Mouse (Mus musculus) c-Kit-positive CD71-positive TER-119-negative erythroid progenitor cells, embryonic 14.5 days (primary cell): Measurements from ENCODE around the gene Krt4.

Experiments used
- DNase-seq: peaks from one replicate; pipeline ENCODE4 v3.0.0-alpha.2; 2013; ENCODE audit warnings: low read depth

Gene Krt4

DNA sequence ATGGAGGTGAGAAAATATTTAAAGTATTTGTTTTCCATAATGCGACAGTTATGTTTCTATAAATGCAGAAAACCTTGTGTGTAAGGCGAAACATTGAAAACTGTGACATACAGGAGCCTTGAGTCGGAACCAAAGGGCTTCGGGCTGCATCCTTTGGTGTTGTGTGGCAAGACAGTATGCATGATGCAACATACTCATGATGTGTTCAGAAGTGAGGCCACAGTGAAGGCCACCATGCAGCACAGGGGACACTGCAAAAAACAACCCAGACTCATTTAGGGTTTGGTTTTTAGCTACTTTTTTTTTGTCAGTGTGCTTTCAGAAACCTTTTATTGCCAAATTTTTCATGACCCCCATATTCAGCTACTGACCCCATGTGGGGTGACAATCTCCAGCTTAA lies 29.3 kb downstream of the Krt4 start:
- DNase-seq: no peak

DNA sequence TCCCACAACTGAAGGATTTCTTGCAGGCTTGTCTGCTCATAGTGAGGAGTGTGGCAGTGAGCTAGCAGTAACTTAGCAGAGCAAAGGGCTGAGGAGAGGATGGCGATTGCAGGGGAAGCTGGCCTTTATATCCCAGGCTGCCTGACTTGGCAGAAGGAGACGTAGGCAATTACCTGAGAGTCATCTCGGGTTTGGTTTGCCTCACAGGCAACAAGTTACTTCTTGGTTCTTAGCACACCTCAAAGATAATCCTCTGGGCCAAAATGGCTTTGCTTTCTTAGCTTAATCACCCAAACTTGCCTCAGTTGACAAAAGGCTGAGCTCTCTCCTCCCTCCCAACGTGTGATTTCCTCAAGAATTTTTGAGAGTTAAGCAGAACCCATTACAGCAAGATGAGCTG lies 31.7 kb downstream of the Krt4 start, which contains the start of gene Krt76:
Gene Krt76, minus strand, starts transcription at position 101 of the 400 bp plus-strand sequence.
- DNase-seq: no peak

DNA sequence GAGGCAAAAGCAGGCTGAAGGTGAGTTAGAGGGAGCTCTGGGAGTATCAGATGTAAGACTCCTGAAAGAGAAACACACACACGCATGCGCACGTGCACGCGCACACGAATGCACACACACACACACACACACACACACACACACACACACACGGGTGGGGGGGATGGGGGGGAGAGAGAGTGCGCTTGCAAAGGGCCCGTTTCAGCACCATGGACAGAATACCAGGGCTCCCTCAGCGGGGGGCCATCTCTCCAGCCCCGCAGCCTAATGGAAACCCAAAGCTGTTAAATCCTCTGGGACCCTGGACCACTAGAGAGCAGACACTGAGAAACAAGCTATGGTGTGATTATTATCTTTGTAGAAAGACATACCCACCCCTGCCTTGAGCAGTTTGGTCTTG lies 44.8 kb downstream of the Krt4 start:
- DNase-seq: no peak

DNA sequence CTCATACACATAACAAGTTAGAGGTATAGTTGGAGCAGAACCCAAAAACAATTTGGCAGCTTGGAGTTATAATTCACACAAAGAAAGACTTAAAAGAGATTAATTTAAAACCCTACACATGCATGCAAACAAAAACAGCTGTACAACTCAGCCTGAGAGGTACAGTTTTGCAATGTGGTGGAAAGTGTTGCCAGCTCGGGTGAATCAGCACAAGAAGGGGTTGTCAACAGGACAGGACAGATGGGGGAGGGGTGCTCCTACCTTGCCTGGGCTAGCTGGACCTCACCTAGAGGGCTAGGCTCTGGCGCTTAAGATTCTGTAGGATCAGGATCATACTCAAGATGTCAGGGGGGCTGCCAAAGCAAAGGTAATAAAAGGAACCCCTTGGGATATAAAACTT lies 46.5 kb downstream of the Krt4 start:
- no peak for DNase-seq

DNA sequence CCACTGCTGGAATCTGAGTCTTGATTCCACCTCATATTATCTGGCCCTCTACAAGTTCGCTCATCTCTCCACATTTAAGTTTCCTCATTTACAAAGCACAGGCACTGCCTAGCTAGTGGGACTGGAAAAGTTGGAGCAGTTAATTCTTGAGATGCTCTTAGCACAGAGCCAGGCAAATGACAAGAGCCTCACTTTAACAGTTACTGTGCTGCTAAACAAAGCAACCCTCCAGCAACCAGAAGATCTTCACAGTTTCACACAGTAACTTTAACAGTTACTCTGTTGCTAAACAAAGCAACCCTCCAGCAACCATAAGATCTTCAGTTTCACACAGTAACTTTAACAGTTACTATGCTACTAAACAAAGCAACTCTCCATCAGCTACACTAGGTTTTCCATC lies 50.2 kb downstream of the Krt4 start:
- DNase-seq: no peak

DNA sequence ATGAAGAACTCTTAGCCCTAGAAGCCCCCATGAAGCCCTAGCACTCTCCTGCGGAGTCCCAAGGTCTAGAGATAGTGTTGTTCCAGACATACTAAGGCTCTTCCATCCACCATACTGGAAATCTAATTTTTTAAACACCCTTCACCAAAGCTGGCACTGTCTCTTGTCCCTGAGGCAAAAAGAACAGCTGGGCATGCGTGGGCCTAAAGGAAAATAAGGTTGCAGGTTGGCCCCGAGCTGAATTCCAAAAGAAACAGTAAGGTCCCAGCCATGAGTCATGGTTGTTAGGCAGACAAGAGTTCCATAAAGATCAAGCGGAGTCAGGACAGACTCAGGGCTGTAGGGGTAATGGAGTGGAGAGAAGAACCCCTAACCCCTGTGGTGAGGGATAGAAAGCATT lies 51.3 kb downstream of the Krt4 start:
- no peak for DNase-seq

DNA sequence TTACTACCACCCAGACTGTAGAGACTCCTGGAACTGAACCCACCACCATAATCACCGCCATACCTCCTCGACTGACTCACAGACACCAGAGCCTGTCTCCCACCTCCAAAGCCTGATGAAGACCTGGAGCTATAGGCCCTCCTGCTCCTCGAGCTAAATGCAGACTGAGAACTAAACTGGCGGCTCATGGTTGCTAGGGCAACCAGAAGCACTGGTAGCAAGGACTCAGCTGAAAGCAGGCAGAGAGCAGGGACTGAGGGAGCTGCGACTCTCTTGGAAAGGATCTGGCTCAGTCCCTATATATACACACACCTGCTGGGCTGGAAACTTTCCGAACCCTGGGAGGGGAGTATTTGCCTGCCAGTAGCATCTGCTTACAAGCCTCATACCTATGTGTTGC lies 55.1 kb downstream of the Krt4 start, which contains the start of gene Krt77:
Gene Krt77, minus strand, starts transcription at position 275 of the 400 bp plus-strand sequence.
- DNase-seq: no peak
